Mouse (Mus musculus) adrenal gland, postnatal 14 days (tissue): ENCODE measurements around the gene Wwc2. TPM values are rescaled to one million over a fixed set of nuclear protein-coding genes. Genes with fewer than 3 reads are reported as not detected.
A peak's percentile ranks its signal among the peaks of the same experiment; 100 is the strongest.

ENCODE experiments used
- DNase-seq: peaks from one replicate; pipeline ENCODE4 v3.0.0; 2021; ENCODE audit warnings: mixed read lengths
- total RNA-seq: library from RNA; stranded (reverse); gene quantifications from 2 replicates; pipeline ENCODE4 v1.2.3, GENCODE M21; 2021

The Wwc2 gene
- total RNA-seq, 1 experiment from 2014 or later = 26.5 TPM

- DNase-seq = no peak
Observed at GRCm38 (mm10) chr8:47905256-47905655, 85.5 kb downstream of the Wwc2 start.

GRCm38 (mm10) chr8:47904004-47904403 lies 86.7 kb downstream of the Wwc2 start:
- DNase-seq = no peak

- no peak for DNase-seq
Observed at GRCm38 (mm10) chr8:47902704-47903103, 88.0 kb downstream of the Wwc2 start.

- DNase-seq = no peak
Observed at GRCm38 (mm10) chr8:47900361-47900760, 90.4 kb downstream of the Wwc2 start.

- DNase-seq = no peak
Observed at GRCm38 (mm10) chr8:47899891-47900290, 90.8 kb downstream of the Wwc2 start.

- DNase-seq = no peak
Observed at GRCm38 (mm10) chr8:47892419-47892818, 98.3 kb downstream of the Wwc2 start.

- no peak for DNase-seq
Observed at GRCm38 (mm10) chr8:47891641-47892040, 99.1 kb downstream of the Wwc2 start.

GRCm38 (mm10) chr8:47890814-47891210 lies 99.9 kb downstream of the Wwc2 start:
- DNase-seq = no peak

GRCm38 (mm10) chr8:47889936-47890813 lies 100.5 kb downstream of the Wwc2 start:
- DNase-seq = no peak

- DNase-seq = no peak
Observed at GRCm38 (mm10) chr8:47888841-47889570, 101.7 kb downstream of the Wwc2 start.

- DNase-seq = no peak
Observed at GRCm38 (mm10) chr8:47884306-47884705, 106.4 kb downstream of the Wwc2 start.

GRCm38 (mm10) chr8:47883739-47884138 lies 107.0 kb downstream of the Wwc2 start:
- no peak for DNase-seq

- DNase-seq = no peak
Observed at GRCm38 (mm10) chr8:47878516-47878915, 112.2 kb downstream of the Wwc2 start.

GRCm38 (mm10) chr8:47875865-47876264 lies 114.9 kb downstream of the Wwc2 start:
- DNase-seq = no peak

- no peak for DNase-seq
Observed at GRCm38 (mm10) chr8:47874497-47875178, 116.1 kb downstream of the Wwc2 start.

- peak; percentile 65 for DNase-seq
Observed at GRCm38 (mm10) chr8:47872361-47873107, 118.2 kb downstream of the Wwc2 start.

GRCm38 (mm10) chr8:47867067-47867466 lies 123.7 kb downstream of the Wwc2 start:
- peak; percentile 89 for DNase-seq

GRCm38 (mm10) chr8:47866568-47866967 lies 124.2 kb downstream of the Wwc2 start:
- no peak for DNase-seq

- no peak for DNase-seq
Observed at GRCm38 (mm10) chr8:47859259-47859658, 131.5 kb downstream of the Wwc2 start.

GRCm38 (mm10) chr8:47853356-47853755 lies 137.4 kb downstream of the Wwc2 start:
- DNase-seq = no peak

- no peak for DNase-seq
Observed at GRCm38 (mm10) chr8:47852737-47853136, 138.0 kb downstream of the Wwc2 start.
